Mouse (Mus musculus): Measurements from ENCODE around the gene Prepl.

The Prepl gene

DNA sequence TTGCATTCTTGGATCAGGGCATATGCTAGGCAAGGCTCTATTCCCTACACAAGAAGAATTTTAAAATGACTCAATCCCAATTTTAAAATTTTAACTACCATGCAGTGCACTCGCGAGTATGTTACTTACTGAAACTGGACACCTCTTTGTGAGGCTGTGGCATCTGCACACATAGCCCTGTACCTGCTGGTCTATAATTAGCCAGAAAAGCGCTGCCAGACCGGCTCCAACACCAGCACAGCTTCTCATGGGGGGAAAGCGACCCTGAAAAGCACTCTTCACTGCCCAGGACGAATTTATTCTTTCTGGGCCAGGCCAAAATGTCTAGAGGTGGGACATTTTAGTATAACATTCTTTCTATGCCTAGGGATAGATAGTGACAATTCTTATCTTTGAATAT lies 19.4 kb downstream of the Prepl start:
- DNase-seq: no peak

DNA sequence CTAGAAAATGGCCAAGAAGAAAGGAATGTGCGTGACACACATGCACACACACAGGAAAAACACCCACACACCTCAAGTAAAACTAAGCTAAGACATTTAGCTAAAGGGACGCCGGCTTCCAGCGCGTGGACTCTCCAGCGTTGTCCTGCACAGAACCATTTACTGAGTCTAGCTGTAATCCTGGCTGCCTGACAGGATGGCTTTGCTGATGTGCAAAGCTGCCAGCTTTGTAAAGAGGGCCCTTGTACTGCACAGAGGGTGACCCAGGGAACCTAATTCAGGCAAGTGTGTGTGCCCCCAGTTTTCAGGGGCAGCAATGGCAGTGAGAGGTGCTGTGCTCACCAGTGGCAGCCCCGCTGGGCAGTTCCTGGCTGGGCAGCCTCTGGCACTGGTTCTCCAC lies 22.7 kb downstream of the Prepl start:
- no peak for DNase-seq

DNA sequence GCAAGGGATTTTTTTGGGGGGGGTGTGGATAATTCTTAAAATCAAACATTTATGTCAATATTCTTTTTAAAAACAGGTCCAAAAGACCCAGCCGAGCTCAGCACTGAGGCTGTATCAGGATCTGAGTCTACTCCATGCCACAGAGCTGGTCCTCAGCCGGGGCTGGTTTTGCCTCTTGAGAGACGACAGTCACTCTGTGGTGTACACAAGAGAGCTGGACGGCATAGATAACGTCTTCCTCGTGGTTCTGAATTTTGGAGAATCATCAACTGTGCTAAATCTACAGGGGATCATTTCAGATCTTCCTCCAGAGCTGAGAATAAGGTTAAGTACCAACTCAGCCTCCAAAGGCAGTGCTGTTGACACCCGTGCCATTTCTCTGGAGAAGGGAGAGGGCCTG lies 26.5 kb downstream of the Prepl start:
- no peak for DNase-seq

DNA sequence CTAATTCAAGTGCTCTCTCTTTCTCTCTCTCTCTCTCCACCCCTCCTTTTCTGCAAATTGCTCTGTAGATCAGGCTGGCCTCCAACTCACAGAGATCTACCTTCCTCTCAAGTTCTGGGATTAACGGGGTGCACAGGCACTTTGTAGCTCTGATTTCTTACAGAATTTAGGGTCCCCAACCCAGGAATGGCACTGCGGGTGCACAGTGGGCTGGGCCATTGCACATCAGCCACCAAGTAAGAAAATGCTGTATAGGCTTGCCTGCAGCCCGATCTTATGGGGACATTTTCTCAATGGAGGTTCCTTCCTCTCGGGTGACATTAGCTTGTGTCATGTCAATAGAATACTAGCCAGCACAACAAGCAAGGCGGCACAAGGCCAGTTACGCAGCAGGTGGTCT lies 30.9 kb downstream of the Prepl start:
- DNase-seq: no peak

DNA sequence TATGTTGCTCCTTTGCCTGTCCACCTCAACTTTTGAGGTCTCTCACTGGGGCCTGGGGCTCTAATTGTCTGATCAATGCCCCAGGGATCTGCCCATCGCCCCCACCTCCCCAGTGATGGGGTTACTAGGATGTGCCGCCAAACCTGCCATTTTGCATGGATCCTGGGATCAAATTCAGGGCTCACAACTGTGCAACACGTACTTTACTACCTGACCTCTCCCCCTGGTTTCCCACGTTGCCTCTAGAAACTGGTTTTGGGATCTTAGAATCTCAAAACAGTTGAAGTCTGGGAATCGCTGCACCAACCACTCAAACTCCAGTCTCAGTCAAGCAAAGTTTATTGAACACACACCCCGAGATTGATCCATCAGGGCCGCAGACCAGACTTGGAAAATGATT lies 31.8 kb downstream of the Prepl start:
- DNase-seq: no peak

DNA sequence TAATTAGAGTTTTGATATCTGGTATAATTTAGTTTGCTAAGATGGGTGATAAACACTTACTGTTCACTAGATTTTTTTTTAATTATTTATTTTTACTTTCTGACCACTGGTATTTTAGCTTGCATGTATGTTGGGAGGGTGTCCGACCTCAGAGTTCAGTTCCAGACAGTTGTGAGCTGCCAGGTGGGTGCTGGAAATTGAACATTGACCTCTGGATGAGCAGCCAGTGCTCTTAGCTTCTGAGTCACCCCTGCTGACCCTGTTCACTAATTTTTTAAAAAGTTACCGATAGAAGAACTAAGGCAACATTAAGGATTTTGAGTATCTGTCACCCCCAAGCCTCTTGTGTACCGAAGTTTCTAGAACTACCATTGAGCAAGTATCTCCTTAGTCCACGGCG lies 41.7 kb downstream of the Prepl start:
- no peak for DNase-seq

DNA sequence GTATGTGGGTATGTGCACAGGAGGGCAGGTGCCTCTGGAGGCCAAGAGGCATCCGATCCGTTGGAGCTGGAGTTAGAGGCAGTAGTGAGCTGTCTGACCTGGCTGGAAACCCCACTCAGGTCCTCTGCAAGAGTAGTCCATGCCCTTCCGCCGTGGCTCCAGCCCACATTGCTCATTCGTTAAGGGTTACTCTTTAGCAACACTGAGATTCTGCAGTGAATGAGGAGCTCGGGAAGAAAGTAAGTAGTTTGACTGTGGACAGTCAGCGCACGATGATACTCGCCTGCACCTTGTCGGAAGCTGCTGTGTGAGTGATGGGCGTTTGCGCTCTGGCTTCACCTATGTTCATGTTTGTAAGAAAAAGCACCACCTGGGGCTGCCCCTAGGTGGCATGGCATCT lies 44.9 kb downstream of the Prepl start:
- no peak for DNase-seq

DNA sequence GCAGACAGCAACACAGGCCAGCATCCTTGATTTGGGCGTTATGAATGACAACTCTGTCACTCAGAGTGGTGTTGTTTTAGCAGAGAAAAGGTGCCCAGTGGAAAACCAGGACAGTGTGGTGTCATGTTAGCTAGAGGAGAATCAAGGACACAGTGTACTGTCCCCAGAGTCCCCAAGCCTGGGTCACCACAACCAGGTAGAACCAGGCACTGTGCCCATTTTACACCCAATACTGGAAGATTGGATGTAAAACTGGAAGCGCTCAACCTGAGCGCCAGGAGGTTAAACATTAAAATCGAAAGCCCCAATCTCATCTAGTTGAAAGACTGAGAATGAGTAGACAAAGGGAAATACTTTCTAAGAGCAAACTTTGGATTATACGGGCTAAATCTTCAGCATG lies 45.6 kb downstream of the Prepl start:
- DNase-seq: no peak

DNA sequence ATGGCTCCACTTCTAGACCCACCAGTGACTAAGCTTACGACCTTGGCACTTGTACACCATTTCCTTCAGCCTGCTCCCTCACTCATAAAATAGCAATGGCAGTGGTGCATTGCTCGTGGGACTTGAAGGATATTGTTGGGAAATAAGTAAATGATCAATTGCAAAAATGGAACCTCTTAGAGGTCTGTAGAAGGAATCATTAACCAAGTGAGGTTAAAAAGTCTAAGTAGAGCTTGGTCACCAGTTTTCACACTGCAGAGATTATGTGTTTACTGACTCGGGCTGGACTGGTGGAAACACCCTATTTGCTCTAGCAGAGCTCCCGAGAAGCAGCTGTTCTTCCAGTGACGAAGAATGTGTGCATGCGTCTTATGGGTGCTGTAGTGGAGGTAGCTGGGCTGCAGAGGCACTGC lies 46.6 kb downstream of the Prepl start:
- no peak for DNase-seq

DNA sequence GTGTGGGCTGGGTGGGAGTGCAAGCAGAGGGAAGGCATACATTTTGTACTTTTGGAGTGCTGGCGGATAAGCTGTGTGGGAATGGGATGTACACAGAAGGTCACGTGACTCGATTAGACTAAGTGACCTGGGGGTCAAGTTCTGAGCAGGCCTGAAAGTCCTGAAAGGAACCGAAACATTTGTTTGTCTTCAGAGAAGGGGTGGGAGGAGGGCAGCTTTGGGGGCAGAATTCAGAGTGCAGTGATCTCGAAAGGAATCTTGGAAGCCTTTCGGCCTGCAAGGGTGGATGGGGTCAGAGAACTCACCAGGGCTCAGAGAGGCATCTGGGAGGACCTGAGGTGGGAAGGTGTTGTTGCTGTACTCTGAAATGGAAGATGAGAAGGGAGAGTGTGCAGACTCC lies 47.6 kb downstream of the Prepl start:
- DNase-seq: no peak

DNA sequence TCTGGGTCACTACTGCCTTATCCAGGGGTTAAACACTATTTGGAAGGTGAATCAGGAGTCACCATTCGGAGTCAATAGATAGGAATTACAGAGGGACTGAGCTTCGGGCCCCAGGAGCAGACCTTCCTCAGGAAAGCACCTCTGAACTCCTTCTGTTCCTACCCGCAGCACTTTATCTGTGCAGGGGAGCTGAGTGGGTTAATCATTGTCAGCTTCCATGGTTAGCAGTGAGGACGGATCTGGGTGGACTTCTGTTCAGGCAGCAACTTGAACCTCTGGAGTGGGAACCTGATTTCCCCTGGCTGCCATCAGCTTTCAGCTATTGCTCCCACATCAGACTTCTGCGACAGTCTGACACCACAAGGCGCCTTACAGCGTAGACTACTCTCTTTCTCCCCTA lies 49.1 kb downstream of the Prepl start:
- no peak for DNase-seq

DNA sequence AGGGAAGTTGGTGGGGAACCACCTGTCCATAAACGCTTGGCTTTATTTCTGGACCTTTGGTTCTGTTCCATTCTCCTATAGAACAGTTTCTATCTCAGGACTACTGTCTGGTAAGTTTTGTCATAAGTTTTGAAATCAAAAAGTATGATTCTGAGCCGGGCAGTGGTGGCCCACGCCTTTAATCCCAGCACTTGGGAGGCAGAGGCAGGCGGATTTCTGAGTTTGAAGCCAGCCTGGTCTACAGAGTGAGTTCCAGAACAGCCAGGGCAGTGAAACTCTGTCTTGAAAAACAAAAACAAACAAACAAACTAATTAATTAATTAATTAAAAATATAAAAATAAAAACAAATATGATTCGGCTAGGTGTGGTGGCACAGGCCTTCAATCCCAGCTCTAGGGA lies 51.3 kb downstream of the Prepl start:
- no peak for DNase-seq

DNA sequence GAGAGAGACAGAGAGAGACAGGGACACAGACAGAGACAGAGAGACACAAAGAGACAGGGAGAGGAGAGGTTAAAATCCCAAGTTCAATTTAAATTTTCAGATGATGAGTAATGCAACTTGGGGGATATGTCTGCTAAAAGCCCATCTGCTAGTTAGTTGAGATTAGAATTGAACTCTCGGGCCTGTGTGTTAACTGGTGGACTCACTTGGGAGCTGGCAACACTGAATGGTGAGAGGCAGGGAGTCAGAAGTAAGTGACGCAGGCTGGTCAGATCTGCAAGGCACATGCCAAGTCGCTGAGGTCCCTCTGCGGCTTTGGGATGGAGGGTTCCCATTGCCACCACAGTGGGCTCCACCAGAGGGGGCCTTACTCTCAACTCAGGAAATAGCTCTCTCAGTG lies 51.7 kb downstream of the Prepl start:
- DNase-seq: no peak

DNA sequence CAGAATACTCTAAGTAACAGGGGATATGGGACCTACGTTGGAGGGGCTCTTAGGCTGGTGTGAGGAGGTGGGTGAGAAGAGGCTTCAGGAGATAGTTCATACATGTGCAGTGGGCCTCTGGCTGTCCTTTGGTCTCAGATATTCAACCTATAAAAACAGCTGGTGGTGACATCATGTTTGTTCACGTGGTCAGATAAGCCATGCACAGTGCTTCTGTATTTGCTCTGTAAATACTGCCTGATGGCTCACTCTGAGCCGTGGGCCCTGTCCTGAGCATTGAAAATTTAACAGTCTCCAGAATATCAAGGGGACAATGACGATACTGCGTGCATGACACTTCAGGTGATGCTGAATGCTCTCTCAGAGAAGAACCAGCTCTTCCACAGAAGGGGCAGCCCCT lies 52.2 kb downstream of the Prepl start:
- no peak for DNase-seq

DNA sequence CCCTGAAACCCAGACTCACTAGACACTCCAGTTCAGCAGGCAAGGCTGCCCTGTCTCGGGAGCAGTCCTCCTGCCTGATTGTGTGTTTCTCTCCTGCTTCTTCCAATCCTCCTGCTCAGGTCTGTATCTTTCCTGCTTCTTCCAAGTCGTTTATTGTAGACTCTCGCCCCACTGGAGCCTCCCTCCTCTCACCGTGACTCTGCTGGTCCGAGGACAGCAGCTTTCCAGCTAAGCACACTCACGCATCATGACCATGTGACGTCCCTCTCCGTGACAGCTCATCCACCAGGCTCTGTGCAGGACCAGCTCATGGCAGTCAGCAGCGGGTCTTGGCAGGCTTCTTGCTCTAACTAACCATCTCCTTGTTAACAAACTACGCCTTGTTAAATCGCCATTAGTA lies 56.0 kb downstream of the Prepl start:
- DNase-seq: peak; percentile 28

DNA sequence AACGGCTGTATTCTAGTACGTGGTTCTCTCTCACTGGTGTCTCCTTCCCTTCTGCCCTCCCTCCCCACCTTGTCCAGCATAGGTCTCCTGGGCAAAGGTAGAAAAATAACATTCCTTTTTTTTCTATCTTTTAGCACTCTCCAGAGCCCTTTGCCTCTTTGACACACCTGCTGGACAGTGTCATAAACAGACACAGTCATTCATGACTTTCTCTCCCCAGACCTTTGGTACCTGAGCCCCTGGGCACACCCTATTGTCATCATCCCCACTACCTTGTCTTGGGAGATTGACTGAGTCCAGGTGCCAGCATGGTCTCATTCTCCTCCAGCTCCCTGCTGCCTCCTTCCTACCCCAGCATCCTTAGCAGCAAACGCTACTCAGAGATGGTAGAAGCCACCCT lies 57.0 kb downstream of the Prepl start:
- no peak for DNase-seq

DNA sequence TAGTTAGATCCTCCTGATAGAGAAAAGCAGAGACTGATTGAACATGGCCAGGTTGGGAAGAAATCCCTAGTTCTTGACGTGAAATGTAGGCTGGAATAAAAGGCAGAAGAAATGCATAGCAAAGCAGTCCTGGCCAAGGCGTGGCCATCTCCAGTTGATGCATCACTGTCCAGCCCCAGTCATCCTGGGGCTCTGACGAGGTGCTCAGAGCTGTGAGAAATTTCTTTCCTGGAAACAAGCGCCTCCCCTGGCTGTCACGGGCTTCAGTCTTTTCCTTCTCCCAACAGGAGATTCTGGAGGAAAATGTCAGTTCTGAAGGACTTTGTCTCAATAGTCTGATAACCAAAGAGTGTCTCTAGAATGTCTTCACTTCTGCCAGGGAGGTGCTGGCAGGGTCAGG lies 59.4 kb downstream of the Prepl start:
- no peak for DNase-seq

DNA sequence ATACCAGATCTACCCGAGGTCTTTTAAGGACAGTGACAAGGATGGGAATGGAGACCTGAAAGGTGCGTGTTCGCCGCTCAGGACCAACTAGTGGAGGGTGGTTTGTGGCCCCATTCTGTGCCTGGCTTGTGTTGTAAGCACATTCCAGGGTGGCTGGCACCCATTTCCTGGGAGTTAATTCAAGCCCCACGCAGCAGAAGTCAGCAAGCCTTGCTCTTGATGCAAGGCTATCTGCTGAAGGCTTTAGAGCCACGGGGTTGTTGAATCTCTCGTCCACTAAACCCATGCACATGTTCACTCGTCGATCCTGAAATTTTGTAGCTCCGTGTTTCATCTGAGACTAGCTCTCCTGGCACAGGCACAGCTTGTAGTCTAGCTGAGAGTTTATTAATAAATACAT lies 61.2 kb downstream of the Prepl start:
- DNase-seq: no peak

DNA sequence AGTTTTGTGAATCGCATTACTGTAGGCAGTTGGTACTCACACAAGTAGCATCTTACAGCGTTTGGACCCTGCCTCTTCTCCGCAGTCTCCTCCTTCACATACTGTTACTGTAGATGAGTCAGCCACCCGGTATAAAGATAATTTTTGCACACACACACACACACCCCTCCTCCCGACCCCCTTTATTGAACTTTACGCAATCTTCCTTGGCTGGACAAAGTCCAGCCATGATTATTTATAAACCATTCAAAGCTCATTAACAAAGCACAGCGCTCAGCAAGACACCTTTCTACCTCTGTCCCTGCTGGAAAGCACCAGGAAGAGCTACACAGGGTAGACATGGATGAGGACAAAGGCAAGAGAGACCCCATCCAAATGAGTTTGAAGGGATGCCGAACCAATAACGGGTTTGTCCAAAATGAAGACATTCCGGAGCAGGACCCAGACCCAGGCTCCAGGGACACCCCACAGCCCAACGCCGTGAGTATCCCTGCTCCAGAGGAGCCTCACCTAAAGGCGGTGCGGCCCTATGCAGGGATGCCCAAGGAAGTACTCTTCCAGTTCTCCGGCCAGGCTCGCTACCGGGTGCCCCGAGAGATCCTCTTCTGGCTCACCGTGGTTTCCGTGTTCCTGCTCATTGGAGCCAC lies 61.8 kb downstream of the Prepl start, which contains the start of gene Slc3a1:
Gene Slc3a1 (plus strand): TSS at position 284 of the 647 bp plus-strand sequence.
- DNase-seq: no peak

DNA sequence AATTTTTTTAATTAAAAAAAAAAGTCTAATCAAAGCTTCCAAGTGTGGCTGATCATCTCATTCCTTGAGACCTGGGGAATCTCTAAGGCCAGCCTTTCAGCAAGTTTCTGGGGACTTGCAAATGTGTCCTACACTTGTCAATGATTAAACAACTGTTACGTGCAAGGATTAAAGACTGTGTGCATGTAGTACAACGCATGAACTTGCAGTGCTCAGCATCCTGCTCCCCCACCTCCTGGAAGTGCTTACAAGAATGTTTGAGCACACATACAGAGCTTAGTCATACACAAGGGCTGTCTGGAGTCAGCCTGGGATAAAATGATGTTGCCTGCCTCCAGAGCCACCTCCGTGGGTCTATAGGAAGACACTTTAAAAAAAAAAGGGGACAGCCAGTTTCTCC lies 62.8 kb downstream of the Prepl start:
- no peak for DNase-seq

DNA sequence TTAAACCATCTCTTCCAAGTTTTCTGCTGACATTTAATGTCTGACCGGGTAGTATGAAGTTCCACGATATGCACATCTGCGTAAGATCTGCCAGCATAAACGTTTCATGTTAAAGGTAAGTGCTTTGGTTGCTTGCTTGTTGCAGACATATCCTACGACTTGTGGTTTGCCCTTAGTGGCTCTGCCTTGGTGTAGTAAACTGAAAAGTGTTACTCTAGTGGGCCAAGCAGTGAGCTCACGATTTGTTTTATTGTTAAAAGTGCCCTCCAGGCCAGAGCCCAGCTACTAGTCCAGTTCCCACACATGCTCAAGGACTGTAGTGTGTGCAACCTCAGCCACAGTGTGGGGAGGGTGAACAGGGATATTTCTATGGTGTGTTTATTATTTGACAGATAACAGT lies 63.6 kb downstream of the Prepl start:
- no peak for DNase-seq

DNA sequence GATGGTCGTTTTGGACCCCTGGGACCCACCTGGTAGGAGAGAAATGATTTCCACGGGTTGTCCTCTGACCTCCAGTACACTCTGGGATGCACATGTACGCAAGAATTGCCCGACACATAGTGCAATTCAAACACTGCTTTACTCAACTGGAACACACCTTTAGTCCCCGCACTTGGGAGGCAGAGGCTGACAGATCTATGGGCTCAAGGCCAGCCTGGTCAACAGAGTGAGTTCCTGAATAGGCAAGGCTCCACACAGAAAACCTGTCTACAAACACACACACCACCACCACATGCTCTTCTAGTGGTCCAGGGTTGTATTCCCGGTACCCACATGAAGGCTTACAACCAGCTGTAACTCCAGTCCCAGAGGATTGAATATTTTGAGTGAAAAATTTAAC lies 64.9 kb downstream of the Prepl start:
- no peak for DNase-seq

DNA sequence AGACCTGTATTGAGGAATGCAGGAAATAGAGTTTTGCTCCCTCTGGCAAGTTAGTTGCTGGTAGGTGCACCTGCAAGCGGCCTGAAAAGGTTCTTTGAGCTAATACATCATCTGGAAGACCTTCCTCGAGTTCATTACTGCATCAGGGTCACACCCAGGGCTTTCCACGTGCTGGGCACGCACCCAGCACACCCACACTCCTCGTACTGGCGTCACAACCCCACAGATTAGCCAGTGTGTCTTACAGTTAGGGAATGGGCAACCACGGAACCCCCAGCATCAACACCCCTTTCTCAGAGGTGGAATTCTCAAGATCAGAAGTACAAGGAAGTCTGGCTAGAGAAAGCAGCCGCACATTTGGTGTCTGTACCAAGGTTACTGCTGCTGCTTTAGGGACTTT lies 65.8 kb downstream of the Prepl start:
- no peak for DNase-seq

DNA sequence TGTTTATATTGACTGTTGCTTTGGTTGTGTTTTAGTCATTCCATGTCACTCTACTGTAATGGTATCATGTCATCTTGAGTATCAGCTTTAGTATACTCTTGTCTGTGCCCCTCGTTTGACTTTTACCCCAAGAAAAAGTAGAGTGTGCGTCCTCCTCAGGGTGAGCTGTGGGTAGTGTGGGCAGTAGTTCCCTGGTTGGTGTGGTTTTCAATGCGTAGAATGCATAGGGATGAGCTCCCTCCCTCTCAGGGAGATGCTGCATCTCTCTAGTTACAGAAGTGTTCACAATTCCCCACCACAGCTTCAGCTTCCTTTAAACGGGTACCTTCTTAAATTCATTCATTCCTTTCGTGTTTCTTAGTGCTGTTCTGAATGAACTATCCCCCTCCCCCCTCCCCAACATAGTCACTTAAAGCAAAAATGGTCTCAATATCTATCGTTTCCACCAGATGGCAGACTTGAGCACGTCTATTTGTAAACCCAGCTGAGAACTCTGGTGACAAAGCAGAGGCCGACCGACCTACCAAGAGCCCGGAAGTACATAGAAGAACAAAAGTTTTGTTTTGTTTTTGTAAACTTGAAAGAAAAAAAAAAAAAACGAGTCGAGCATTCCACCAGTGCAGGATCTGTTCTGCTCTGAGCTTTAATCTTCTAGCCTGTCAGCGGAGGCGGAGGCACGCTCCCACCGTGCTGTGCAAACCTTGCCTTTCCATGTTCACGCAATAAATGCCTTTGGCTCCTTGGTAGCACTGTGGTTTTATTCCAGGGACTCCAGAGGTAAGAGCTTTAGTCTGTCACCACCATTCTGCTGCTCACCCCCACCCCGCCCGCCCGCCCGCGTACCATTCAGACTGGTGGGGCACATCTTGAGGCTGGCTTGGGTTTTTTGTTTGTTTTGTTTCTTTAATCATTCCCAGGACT lies 66.5 kb downstream of the Prepl start:
- peak; percentile 33 for DNase-seq

DNA sequence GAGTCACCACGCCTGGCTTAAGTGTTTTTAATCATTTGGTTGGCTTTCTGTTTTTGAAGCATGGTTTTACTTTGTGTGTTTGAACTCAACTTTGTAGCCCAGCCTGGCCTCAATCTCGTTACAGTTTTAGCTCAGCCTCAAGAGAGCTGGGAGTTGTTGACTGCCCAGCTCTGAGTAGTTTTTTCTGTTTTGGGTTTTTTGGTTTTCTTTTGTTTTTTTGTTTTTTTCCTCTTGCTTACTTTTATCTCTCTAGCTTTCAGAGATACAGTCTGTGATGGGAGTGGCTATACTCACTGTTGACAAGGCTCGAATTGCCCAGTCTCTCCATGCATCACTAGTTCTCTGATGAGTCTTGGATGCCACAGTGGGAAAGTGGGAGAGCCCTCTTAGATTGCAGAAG lies 69.7 kb downstream of the Prepl start:
- DNase-seq: no peak

All from cerebellum, adult 9-11 months (tissue).